Mouse (Mus musculus) fat pad, adult 2 months (tissue): ENCODE results near the gene Klrb1c.
A peak's percentile ranks its signal among the peaks of the same experiment; 100 is the strongest.
"Not testable (repeated sequence)": the region's sequence is repeated elsewhere in the genome, so short reads cannot be mapped to it uniquely, and the experiment has no call there.

Source experiments
- DNase-seq: peaks from one replicate; pipeline ENCODE4 v3.0.0-alpha.2; 2011; ENCODE audit warnings: low read depth, low spot score; ENCODE audit errors: extremely low read depth

Gene Klrb1c

DNA sequence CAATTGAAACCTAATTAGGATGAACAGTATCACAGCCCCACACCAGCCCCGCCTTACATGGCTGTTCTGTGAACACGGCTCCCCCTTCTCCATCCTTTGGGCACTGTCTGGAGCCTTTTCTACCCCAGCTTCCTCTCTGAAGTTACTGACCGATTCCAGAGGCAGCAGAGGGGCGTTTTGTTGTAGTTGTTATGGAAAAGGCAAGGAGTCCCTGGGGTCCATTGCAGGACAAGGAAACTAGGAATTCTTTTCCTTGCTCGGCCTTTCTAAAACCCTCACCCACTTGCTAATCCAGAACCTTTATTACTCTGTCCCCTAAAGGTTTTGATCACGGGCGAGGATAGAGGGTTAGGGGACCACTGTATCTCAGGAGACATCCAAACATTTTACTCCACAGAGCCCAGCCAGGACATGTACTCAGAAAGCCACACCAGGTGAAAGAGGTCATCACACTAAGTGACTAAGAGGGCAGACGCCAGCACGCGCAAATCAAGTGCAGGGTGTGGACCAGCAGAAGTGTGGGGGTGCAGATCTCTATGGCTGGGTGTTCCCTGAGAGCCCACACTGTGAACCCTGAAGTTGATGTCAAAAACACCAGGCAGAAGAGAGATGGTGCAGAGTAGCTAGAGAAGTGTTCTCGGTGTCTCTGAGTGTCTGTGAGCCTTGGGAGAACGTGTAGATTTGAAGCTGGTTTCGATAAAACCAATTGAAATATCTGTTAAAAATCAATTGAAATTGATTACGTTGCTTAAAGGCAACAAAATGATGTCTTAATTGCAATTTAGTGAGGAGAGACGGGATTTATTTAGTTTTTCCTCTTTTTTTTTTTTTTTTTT lies 9.1 kb upstream of the Klrb1c start:
- no peak for DNase-seq

DNA sequence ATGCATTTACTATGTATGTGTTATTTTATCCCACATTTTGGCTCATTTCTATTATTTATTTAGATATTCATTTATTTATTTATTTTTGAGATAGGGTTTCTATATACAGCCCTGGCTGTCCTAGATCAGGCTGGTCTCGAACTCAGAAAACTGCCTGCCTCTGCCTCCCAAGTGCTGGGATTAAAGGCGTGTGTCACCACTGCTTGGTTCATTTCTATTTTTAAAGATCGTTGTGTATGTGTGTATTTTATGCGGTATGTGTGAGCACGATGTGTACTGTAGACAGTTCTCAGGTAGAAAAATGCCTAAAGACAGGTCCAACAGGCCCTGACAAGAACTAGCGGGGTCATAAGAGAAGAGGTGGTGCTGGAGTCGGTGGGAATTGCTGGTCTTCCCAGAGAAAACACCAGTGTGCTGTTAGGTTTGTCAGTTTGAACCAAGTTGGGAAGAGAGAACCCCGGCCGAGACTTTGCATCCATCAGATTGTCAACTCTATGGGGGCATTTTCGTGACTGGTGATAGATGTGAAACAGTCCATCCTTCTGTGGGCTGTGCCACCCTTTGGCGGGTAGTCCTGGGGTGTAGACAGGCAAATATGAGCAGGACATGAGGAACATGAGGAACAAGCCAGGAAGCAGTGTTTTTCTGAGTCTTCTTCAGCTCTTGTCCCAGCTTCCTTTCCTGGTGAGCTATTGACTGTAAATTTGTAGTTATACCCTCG lies 8.3 kb upstream of the Klrb1c start:
- DNase-seq = no peak

DNA sequence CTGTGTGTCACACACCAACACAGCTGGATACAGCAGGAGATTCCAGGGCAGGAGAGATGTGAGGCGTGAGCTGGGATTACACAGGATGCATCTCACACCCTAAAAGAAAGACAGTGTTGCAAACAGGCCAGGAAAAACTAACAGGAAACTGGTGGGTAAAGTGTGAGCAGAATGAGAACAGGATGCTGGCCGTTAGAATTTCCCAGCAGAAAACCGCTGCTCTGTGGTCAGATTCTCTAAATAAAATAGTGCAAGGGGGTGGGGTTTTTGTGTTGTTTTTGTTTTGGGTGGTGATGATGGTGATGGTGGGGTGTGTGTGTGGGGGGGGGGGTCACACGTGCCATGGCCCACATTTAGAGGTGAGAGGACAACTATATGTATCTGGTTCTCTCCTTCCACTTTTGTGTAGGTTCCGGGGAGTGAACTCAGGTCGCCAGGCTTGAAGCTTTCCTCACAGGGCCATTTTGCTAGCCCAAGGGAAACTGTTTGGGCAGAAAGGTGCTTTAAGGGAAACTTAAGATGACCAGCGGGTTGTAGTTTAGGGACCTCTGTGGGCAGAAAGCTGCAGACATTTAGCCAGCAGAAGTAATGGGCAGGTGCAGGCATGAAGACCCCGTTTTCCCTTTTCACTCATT lies 7.4 kb upstream of the Klrb1c start:
- DNase-seq = no peak

DNA sequence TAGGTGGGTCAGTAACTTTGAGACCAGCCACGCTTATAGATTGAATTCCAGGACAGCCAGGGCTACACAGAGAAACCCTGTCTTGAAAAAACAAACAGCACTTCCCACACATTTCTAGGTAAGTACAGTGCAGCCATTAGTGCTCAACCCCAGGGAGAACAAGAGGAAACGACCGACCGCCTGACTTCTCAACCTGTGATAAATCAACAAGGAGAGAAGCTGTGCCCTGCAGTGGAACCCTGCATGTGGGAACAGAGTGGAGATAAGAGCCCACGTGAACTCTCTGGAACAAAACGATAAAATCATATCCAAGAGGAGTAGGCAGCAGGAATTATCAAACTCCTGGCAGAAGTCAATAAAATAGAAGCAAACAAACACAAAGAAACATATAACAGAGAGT lies 4.7 kb upstream of the Klrb1c start:
- DNase-seq = no peak

DNA sequence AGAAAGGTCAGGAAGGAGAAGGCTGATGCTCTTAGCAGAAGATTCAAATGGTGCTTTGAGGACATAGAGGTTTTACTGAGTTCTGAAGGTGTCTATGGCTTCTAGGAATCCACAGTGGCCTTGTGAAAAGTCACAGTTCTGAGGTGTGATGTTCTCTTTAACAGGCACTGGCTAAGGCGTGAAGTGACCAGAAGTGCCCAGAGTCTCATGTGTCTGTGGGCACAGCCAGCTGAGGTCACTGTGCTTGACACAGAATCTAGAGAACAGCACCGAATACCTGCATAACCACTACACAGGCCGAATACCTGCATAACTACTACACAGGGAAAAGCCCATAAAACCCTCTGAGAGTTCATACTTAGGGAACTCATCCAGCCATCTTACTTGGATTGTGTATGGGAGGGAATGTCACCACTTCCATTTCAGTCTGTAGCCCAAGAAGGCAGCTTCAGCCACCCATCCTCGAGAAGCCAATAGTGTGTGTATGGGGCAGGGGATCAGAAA lies 1.5 kb upstream of the Klrb1c start:
- DNase-seq = not testable (repeated sequence)

DNA sequence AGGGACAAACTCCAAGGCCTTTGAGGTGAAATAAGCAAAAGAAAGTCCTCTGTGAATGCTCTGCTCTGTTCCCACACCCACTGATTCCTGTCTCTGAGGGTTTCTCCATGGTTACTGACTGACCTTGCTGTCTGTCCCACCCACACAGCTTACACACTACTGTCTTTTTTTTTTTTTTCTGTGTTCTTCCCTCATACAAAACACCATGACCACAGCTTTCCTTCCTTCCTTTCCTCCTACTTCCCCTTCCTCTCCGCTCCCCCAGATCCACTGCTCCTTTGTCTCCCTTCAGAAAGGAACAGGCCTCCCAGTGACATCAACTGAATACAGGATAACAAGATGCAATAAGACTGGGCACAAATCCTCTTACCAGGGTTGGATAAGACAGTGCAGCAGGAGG lies 498 bp downstream of the Klrb1c start:
- no peak for DNase-seq

DNA sequence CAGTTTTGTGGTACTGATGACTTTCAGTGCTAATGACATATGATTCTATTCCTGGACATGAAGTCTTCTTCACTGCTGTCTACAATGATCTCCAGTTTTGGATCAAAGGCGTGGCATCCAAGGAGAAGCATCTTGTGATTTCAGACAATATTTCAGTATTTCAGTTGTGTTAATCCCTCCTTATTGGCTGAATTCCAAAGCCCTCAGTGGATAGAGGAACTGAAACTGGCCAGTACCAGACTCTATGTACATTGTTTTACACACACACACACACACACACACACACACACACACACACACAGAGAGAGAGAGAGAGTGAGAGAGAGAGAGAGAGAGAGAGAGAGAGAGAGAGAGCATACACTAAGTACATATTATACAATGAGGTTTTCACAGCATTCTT lies 2.6 kb downstream of the Klrb1c start:
- DNase-seq = not testable (repeated sequence)

DNA sequence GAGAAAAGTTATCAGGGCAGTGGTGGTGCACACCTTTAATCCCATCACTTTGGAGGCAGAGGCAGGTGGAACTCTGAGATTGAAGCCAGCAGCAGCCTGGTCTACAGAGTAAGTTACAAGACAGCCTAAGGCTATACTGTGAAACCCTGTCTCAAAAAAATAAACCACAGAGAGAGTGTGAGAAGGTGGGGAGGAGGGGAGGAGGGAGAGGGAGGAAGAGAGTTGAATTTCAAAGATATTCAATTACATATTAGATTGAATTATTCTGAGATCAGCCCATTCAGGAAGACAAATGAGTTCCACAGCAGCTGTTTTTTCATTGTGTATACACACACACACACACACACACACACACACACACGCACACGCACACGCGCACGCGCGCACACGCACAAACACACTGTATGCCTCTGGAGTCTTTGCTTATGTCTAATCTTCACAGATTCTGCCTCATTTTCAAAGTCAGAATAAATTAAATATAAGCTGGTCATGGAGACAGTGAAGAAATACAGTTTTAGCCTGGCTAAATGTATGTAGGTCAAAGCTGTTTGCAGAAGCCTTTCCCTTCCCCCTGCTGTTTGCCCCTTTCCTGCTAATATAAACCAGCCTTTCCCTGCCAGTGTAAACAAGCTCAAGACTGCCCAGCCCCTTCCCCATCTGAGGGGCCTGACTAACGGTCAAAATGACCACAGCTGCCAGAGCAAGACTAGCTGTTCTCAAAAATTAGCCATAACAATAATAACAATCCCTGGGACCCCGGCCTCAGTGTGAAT lies 19.3 kb downstream of the Klrb1c start:
- no peak for DNase-seq

DNA sequence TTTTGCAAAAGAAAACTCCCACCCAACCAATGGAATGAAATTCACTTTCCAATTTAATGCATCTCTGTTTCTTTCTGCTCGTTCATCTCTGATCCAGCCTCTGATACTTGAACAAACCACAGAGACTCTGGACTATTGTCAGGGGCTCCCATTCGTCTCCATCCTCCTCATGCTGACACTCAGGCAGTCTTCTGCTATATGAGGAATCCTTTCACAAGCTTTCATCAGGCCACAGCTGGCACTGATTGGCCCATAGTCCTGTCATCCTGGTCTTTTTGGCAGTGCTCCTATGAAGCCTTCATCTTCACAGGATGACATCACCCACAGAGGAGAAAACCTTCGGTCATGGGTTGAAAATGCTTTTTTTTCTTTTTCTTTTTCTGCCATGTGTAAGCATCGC lies 21.0 kb downstream of the Klrb1c start:
- no peak for DNase-seq

DNA sequence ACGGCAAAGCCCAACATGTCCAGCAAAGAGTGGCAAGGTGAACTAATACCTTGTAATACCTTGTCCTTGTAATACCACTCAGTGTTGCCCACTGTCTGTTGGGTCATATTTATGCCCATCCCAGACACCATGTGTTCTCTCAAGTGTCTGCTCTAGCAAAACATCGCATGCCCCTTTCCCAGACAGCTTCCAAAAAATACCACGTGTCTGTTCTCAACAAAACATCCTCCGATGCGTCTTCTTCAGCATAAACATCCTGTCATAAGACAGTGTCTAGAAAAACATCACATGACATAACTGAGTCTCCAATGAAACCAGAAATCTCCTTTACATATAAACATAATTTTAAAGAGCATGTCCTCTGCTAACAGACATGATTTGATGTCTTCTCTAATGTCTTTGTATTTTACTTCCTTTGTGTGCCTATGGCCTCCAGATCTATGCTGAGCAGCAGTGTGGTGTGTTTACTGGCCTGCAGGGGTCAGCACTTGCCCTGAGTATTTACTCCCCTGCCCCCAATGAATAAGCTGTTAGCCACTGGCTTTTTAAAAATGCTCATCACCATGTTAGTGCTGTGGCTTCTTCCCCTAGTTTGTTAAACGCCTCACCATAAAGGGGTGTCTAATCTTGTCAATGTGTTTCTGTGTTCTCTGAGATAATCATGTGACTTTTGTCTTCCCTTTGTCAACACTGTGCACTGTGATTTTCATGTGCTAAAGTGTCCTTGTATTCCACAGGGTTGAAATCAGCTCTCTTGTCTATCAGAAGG lies 22.3 kb downstream of the Klrb1c start:
- DNase-seq = not testable (repeated sequence)

DNA sequence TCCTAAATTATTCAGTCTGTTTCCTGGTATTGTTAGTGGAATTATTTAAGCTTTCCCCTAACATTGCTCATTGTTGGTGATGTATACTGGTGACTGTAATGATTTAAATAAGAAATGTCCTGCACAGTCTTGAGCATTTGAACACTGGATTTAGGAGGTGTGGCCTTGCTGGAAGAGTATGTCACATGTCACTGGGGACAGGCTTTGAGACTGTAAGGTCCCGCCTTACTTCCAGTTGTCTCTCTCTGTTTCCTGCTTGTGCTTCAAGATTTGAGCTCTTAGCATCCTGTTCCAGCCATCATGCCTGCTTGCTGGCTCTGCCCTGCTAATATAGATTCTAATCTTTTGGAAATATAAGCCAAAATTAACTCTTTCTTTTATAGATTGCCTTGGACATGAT lies 23.8 kb downstream of the Klrb1c start:
- DNase-seq = no peak

DNA sequence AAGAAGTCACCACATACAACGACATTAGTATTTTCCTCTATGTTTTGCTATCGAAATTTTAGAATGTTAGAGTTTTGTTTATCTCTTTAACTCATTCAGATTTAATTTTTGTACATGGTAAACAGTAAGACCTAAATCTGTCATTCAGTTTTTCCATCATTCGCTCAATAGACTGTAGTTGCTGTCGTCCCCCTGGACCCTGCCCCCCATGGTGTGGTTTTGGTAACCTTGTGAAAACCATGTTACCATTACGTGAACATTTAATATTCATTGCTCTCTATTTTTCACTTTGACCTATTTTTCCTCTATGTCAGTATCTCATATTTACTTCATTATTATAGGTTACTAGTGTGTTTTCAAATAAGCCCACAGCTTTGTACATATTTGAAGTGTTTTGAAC lies 24.4 kb downstream of the Klrb1c start:
- no peak for DNase-seq

DNA sequence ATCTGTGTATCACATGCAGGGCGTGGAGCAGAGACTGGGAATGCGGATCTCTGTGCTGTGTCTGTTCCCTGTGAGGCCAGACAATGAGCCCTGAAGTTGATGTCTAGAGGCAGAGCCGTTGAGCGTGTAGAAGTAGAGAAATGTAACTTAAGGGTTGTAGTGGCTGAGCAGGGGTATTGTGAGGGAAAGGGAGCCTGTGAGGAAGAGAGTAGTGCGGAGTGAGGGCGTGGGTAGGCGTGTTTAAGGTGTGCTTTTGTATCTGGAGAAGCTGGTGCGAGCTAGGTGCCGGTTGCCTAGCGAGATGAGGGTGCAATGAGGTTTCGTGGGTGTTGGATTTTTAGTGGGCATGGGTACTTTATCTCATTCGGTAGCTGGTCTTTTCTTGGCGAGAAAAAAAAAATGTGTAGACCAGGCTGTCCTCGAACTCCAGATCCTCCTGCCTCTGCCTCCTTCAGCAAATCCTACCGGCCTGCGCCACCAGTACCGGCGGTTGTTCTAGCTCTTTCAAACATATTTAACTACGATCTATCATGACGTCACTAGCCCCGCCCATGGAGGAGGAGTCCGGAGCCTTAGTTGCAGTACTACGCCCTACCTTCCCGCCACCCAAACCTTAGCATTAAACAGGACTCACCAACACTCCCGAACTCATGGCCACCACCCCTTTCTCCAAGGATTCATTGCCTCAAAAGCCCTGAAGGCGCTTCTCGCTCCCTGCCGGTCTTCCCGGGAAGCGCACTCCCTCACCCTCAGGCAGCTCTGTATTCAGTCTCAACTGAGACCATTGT lies 25.1 kb downstream of the Klrb1c start:
- peak; percentile 54 for DNase-seq

DNA sequence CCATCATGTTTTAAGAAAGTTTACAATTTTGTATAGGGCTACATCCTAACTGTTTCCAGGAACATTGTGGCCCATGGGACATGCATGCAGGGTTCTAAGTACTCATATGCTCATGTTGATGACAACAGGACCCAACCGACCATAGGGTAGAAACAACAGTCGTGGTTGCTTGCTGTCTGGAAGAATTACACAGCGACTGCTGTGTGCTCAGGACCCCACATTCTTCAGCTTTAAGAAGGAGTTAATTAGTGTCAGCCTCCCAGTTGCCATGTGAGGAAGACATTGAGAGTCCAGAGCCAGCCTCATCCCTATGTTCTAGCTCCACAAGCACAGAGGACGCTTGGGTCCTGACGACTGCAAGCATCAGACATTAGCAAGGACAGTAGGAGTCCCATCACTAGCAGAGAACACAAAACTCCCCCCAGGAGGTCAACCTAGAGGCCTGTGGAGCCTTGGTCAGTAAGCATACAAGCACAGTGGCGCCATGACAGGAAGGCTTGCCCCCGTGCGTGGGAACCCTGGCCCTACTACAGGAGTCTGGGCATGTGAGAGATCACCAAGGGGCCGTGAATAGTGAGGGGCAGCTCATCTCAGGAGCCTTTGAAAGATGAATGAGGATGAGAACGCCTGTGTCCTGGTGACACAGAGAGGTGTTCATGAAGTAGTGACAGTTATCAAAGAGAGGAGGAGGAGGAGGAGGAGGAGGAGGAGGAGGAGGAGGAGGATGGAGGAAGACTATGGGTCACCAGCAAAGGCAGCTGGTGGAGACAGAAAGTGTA lies 25.9 kb downstream of the Klrb1c start:
- not testable (repeated sequence) for DNase-seq

DNA sequence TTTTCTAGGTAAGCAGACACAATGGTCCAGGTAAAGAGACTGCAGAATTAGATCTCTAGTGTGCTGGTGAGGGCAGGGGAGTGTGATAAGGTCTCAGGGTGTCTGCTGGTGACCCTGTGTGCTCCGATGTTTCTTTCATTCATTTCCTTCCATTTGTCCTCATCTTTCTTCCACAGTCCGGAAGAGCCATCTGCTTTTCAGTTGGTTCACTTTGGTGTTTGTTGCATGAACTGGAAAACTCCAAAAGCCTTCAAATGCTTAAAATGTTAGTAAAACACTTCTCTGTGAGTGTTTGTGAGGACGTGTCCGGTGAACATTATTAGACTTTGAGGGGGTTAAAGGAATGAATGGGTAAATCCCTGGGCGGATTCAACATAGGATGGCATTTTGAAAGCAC lies 27.9 kb downstream of the Klrb1c start:
- DNase-seq = no peak

DNA sequence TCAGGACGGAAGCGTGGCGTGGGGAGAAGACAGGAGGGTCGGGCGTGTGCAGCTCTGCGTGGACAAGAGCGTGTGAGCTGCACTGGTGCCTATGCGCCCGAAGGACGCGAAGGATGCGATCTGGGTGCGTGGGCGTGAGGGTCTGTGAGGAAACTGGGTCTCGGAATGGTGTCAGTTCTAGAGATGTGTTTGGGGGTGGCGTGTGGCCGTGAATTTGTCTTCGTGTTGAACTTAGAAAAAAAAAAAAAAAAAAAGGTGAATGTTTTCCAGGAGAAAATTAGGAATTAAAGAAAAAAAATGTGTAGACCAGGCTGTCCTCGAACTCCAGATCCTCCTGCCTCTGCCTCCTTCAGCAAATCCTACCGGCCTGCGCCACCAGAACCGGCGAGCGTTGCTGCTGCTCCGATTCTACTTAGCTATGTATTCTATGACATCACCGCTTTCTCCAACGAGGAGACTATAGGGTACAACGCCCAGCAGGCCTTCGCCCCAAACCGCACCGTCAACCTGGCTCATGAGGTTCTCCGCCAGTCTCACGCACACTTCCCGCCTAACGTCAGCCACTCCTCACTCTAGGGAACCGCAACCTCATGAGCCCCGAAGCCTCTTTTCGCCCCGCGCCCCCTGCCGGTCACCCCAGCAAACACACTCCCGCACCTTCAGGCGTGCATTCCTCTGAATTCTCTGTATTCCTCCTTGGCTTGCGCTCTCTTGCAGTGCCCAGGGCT lies 28.4 kb downstream of the Klrb1c start:
- DNase-seq = not testable (repeated sequence)

DNA sequence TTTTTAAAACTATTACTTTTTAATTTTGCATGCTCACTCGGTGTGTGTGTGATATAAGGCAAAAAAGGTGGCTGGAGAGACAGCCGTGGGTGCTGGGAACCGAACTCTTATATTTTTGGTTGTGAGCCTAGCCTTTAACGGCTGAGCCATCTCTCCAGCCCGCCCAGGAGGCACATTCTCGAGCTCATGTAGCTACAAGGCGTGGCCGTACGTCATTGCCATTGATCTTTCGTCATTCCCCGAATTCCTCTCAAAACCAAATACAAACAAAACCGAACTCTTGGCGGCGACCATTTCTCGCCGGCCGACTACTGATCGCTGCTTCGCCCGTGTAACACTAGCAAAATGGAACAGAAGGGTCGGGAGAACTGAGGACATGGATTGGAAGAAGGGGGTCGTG lies 29.0 kb downstream of the Klrb1c start:
- not testable (repeated sequence) for DNase-seq
